Mouse (Mus musculus) myocyte (in vitro differentiated cells): ENCODE results near the gene Fam204a.

Experiments
- MAX ChIP-seq: IDR thresholded peaks from one replicate; pipeline ENCODE4 v1.6.1; 2011; ENCODE audit warnings: low read depth, mild to moderate bottlenecking, control low read depth
- MYOG ChIP-seq, 3 experiments: IDR thresholded peaks; one replicate each; pipeline ENCODE4 v1.6.1; 2011; ENCODE audit warnings: control low read depth in 2 of 3, low read depth in 2 of 3, mild to moderate bottlenecking in 2 of 3; ENCODE audit not compliant: insufficient read length in 2 of 3, control insufficient read depth in 1 of 3, insufficient read depth in 1 of 3

GRCm38 (mm10) chr19:60199152-60199551, 27.3 kb downstream of the Fam204a start:
- TF ChIP-seq MYOG (IDR thresholded peaks at IDR 0.05; ENCODE audit: control insufficient read depth in 1 of 3, insufficient read depth in 1 of 3, insufficient read length in 2 of 3, low read depth in 2 of 3) (no peak), MAX (no peak)
